Mouse (Mus musculus): ENCODE measurements around the gene Shroom4.

DNA sequence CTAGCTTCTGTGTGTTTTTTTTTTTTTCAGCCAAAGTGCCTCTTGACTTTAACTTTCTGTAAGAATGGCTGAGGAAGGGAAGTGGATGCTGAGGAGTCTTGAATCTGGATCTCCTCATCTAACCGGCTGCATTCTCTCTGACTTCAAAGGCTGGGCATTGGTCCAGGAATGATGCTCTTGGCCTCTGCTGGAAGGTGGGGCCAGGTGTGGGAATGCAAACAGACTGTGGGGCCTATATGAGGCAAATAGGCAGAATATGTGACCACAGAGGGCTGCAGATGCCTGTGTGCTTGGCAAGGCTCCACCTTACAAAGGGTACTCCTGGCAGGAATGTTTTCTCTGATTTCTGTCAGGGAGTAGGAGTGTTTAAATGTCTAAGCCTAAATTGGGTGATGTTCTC, 46.8 kb downstream of the Shroom4 start:
- TF ChIP-seq EP300 (IDR thresholded peaks at IDR 0.05; ENCODE audit: low read depth), result no peak
- no peak for TF ChIP-seq CTCF (IDR thresholded peaks at IDR 0.05; ENCODE audit: low read depth)

All from liver, embryonic 14.5 days (tissue).